Mouse (Mus musculus): ENCODE data around the gene Exoc6b. TPM values are rescaled to one million over a fixed set of nuclear protein-coding genes. Genes with fewer than 3 reads are reported as not detected.

Exoc6b gene
- polyA plus RNA-seq, 1 experiment = 42.5 TPM

GRCm38 (mm10) chr6:84584783-84585685 is 484.3 kb downstream of the Exoc6b start:
- H3K4me3 ChIP-seq (replicated peaks; ENCODE audit: insufficient read depth, low read depth, low read length) = no peak overlapping the region
- DNase-seq = no peak
- no peak for TF ChIP-seq POLR2A (IDR thresholded peaks at IDR 0.05; ENCODE audit: borderline replicate concordance, insufficient read depth, low read length)
- no peak for TF ChIP-seq CTCF (IDR thresholded peaks at IDR 0.05; ENCODE audit: borderline replicate concordance, insufficient read depth, low read depth, low read length)
- H3K4me1 ChIP-seq (ENCODE audit: control insufficient read depth, insufficient read depth, low read length) = peaks cover 3% of the 10 kb centered on the region; the same call in 1 of the 2 replicates
- WGBS = under 1% methylated on average over 66 of the region's 66 CpGs
- peaks cover 16% of the 10 kb centered on the region; the same call in 1 of the 2 replicates for H3K27me3 ChIP-seq (ENCODE audit: control insufficient read depth, insufficient read depth, low read length)
- no peak overlapping the region for H3K27ac ChIP-seq (ENCODE audit: insufficient read depth, low read length)

DNA sequence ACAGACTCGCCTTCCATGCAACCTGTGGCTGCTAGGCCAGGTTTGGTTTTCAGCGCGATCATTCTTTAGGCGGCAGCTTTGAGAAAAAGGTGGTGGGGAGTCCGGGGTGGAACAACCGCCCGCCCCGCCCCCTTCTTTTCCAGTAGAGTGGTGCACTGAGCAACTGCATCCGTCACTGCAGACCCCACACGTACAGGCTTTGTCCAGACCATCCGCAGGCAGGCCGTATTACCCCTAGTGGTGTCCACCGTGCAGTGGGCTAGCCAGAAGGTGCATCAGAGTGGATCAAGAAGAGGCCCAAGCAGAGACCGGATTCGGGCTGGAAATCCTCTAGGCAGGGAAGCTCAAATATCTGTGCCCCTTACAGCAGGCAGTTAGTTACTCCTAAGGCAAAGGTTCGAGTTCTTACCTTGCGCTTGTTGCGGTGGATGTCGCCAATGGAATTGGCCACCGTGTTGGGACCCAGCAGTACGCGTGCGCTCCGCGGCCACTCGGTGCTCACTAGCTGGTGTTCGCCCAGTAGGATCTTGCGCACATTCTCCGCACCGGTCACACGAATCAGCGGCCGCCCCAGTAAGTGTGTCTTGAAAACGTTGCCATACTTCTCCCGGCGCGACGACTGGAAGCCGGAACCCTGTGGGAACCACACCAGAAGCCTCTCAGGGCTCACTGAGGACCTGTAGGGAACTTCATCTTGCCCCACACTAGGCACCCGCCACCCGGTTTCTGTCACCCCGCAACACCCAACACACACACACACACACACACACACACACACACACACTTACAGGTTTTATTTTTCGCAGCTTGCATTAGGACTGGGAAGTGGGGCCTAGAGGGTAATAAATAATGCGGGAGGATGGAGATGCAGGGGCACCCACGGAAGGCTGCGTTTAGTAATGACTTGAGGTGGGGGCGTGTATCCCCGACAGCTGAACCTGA is 485.2 kb downstream of the Exoc6b start:
- H3K27ac ChIP-seq (ENCODE audit: insufficient read depth, low read length) = no peak overlapping the region
- no peak overlapping the region for H3K4me3 ChIP-seq (replicated peaks; ENCODE audit: insufficient read depth, low read depth, low read length)
- peaks cover 3% of the 10 kb centered on the region; the same call in 1 of the 2 replicates for H3K4me1 ChIP-seq (ENCODE audit: control insufficient read depth, insufficient read depth, low read length)
- peaks cover 16% of the 10 kb centered on the region; the same call in 1 of the 2 replicates for H3K27me3 ChIP-seq (ENCODE audit: control insufficient read depth, insufficient read depth, low read length)
- TF ChIP-seq CTCF (IDR thresholded peaks at IDR 0.05; ENCODE audit: borderline replicate concordance, insufficient read depth, low read depth, low read length) (no peak), POLR2A (IDR thresholded peaks at IDR 0.05; ENCODE audit: borderline replicate concordance, insufficient read depth, low read length) (no peak)
- WGBS = 3% methylated on average over 48 of the region's 48 CpGs
- no peak for DNase-seq

DNA sequence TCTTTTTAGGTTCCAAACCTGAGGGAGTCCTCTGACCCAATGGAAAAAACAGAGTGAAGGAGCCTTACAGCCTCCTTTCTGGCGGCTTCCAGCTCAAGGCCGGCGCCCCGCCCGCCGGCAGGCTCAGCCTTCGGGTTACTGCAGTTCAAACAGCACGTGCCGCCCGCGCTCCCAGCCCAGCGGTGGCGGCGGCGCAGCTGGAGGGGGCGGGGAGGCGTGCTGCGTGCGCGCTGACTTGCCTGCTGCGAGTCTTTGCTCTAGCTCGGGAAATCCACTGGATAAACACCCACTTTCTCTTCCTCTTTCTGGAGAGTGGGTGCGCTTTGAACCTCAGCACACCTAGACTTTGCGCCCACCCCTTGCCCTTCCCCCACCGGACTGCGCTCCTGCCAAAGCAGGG is 485.9 kb downstream of the Exoc6b start:
- Histone ChIP-seq H3K27ac (ENCODE audit: insufficient read depth, low read length) (no peak overlapping the region), H3K4me3 (replicated peaks; ENCODE audit: insufficient read depth, low read depth, low read length) (no peak overlapping the region), H3K27me3 (ENCODE audit: control insufficient read depth, insufficient read depth, low read length) (peaks cover 14% of the 10 kb centered on the region; the same call in 1 of the 2 replicates), H3K4me1 (ENCODE audit: control insufficient read depth, insufficient read depth, low read length) (peaks cover 3% of the 10 kb centered on the region; the same call in 1 of the 2 replicates)
- 4% methylated on average over 26 of the region's 26 CpGs for WGBS
- no peak for DNase-seq
- no peak for TF ChIP-seq POLR2A (IDR thresholded peaks at IDR 0.05; ENCODE audit: borderline replicate concordance, insufficient read depth, low read length)
- no peak for TF ChIP-seq CTCF (IDR thresholded peaks at IDR 0.05; ENCODE audit: borderline replicate concordance, insufficient read depth, low read depth, low read length)

- Histone ChIP-seq H3K4me1 (ENCODE audit: control insufficient read depth, insufficient read depth, low read length) (peaks cover 3% of the 10 kb centered on the region; the same call in 1 of the 2 replicates), H3K4me3 (replicated peaks; ENCODE audit: insufficient read depth, low read depth, low read length) (no peak overlapping the region), H3K27ac (ENCODE audit: insufficient read depth, low read length) (no peak overlapping the region), H3K27me3 (ENCODE audit: control insufficient read depth, insufficient read depth, low read length) (peaks cover 13% of the 10 kb centered on the region; the same call in 1 of the 2 replicates)
- DNase-seq = no peak
- no peak for TF ChIP-seq POLR2A (IDR thresholded peaks at IDR 0.05; ENCODE audit: borderline replicate concordance, insufficient read depth, low read length)
- TF ChIP-seq CTCF (IDR thresholded peaks at IDR 0.05; ENCODE audit: borderline replicate concordance, insufficient read depth, low read depth, low read length) = no peak
- 66% methylated on average over 5 of the region's 5 CpGs for WGBS
Observed at GRCm38 (mm10) chr6:84582826-84583225, 486.5 kb downstream of the Exoc6b start.

- 64% methylated on average over 9 of the region's 9 CpGs for WGBS
- Histone ChIP-seq H3K27me3 (ENCODE audit: control insufficient read depth, insufficient read depth, low read length) (peaks cover 8% of the 10 kb centered on the region; the same call in 1 of the 2 replicates), H3K4me3 (replicated peaks; ENCODE audit: insufficient read depth, low read depth, low read length) (no peak overlapping the region), H3K27ac (ENCODE audit: insufficient read depth, low read length) (no peak overlapping the region), H3K4me1 (ENCODE audit: control insufficient read depth, insufficient read depth, low read length) (peaks cover 3% of the 10 kb centered on the region; the same call in 1 of the 2 replicates)
- no peak for DNase-seq
- TF ChIP-seq CTCF (IDR thresholded peaks at IDR 0.05; ENCODE audit: borderline replicate concordance, insufficient read depth, low read depth, low read length) = no peak
- no peak for TF ChIP-seq POLR2A (IDR thresholded peaks at IDR 0.05; ENCODE audit: borderline replicate concordance, insufficient read depth, low read length)
Observed at GRCm38 (mm10) chr6:84581833-84582445, 487.4 kb downstream of the Exoc6b start.

GRCm38 (mm10) chr6:84580979-84581832 is 488.1 kb downstream of the Exoc6b start:
- 45% methylated on average over 6 of the region's 6 CpGs for WGBS
- Histone ChIP-seq H3K4me3 (replicated peaks; ENCODE audit: insufficient read depth, low read depth, low read length) (no peak overlapping the region), H3K27me3 (ENCODE audit: control insufficient read depth, insufficient read depth, low read length) (peaks cover 5% of the 10 kb centered on the region; the same call in 1 of the 2 replicates), H3K4me1 (ENCODE audit: control insufficient read depth, insufficient read depth, low read length) (peaks cover 3% of the 10 kb centered on the region; the same call in 1 of the 2 replicates), H3K27ac (ENCODE audit: insufficient read depth, low read length) (no peak overlapping the region)
- TF ChIP-seq POLR2A (IDR thresholded peaks at IDR 0.05; ENCODE audit: borderline replicate concordance, insufficient read depth, low read length) = no peak
- no peak for TF ChIP-seq CTCF (IDR thresholded peaks at IDR 0.05; ENCODE audit: borderline replicate concordance, insufficient read depth, low read depth, low read length)
- DNase-seq = no peak
